Mouse (Mus musculus): Measurements from ENCODE around the gene Fars2. TPM values are rescaled to one million over a fixed set of nuclear protein-coding genes. Genes with fewer than 3 reads are reported as not detected.

Gene Fars2
- polyA plus RNA-seq, 1 experiment from 2014 or later: 68.1 TPM

DNA sequence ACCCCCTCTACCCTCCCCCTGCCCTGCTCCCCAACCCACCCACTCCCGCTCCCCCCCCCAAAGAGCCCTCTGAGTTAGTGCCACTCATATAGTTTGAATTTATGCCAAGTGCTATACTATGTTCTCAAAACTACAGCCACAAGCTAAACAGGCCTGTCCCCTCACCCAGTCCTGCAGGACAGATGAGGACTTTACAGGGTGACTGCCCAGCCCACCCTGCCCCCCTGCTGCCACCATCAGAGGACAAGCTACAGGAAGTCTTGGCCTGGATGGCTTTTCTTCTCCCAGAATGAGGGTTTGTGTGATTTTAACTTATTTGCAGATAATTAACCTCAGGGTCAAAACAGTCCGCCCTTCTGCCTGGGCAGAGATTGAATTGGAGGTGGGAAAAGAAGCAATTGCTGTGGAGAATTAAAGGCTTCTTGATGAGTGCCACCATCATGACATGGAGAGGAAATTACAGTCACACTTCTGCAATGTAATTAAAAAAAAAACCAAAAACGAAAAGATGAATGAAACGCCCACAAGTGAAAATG, 383.2 kb downstream of the Fars2 start:
- WGBS: 79% methylated on average over 4 of the region's 4 CpGs

GRCm38 (mm10) chr13:36503551-36503950, 386.3 kb downstream of the Fars2 start:
- WGBS: 31% methylated on average over 3 of the region's 3 CpGs
- H3K36me3 ChIP-seq (ENCODE audit: control insufficient read depth, insufficient read depth, low read length): no peaks in the 10 kb centered on the region
- H3K4me3 ChIP-seq (ENCODE audit: control insufficient read depth in 1 of 2, insufficient read depth in 1 of 2, low read depth in 1 of 2, low read length in 2 of 2): no peak overlapping the region
- H3K27ac ChIP-seq (replicated peaks in 1 of 2; ENCODE audit: control insufficient read depth in 1 of 2, insufficient read depth in 1 of 2, low read depth in 2 of 2, low read length in 2 of 2): no peak overlapping the region
- peaks cover 4 to 17% of the 10 kb centered on the region in 2 experiments; a peak in 3 of 4 replicates for H3K4me1 ChIP-seq (ENCODE audit: control insufficient read depth in 2 of 2, insufficient read depth in 2 of 2, low read length in 2 of 2)
- no peaks in the 10 kb centered on the region for H3K27me3 ChIP-seq (ENCODE audit: control insufficient read depth, insufficient read depth, low read length)
- H3K9ac ChIP-seq (ENCODE audit: low read length): no peak overlapping the region
- no peak for ATAC-seq (ENCODE audit: insufficient number of reproducible peaks, insufficient read depth, low FRiP score, low read depth)
- H3K9me3 ChIP-seq (ENCODE audit: control insufficient read depth, low read length): no peaks in the 10 kb centered on the region
- H3K4me2 ChIP-seq (ENCODE audit: low read length): no peak overlapping the region

More for the DNA sequence above, 383.2 kb downstream of the Fars2 start:
- ATAC-seq (ENCODE audit: insufficient number of reproducible peaks, insufficient read depth, low FRiP score, low read depth): no peak
- H3K4me3 ChIP-seq (ENCODE audit: control insufficient read depth in 1 of 2, insufficient read depth in 1 of 2, low read depth in 1 of 2, low read length in 2 of 2): no peak overlapping the region
- H3K27ac ChIP-seq (replicated peaks in 1 of 2; ENCODE audit: control insufficient read depth in 1 of 2, insufficient read depth in 1 of 2, low read depth in 2 of 2, low read length in 2 of 2): no peak overlapping the region
- peaks cover 2 to 8% of the 10 kb centered on the region in 2 experiments; a peak in 3 of 4 replicates for H3K4me1 ChIP-seq (ENCODE audit: control insufficient read depth in 2 of 2, insufficient read depth in 2 of 2, low read length in 2 of 2)
- no peak overlapping the region for H3K9ac ChIP-seq (ENCODE audit: low read length)
- peaks cover 3% of the 10 kb centered on the region; the same call in 1 of the 2 replicates for H3K9me3 ChIP-seq (ENCODE audit: control insufficient read depth, low read length)
- no peaks in the 10 kb centered on the region for H3K36me3 ChIP-seq (ENCODE audit: control insufficient read depth, insufficient read depth, low read length)
- no peak overlapping the region for H3K4me2 ChIP-seq (ENCODE audit: low read length)
- no peaks in the 10 kb centered on the region for H3K27me3 ChIP-seq (ENCODE audit: control insufficient read depth, insufficient read depth, low read length)

DNA sequence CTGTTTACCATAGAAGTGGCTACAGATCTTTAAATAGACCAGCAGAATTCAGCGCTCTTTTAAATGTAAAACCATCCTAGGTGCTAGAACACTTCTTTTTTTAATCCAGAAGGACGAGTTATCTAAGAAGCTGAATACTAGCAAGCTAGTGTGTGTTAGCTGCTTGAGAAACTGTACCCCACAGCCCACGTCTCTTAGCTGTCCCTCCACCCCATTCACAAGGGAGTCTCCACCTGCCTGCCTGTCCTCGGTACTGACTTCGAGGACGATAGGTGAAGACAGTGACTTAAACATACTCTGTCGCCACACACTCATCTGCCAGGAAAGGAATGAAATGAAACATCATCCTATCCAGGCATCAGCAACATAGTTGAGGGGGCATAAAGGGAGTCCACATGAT, 386.8 kb downstream of the Fars2 start:
- Histone ChIP-seq H3K9ac (ENCODE audit: low read length) (no peak overlapping the region), H3K27ac (replicated peaks in 1 of 2; ENCODE audit: control insufficient read depth in 1 of 2, insufficient read depth in 1 of 2, low read depth in 2 of 2, low read length in 2 of 2) (no peak overlapping the region), H3K4me2 (ENCODE audit: low read length) (no peak overlapping the region), H3K36me3 (ENCODE audit: control insufficient read depth, insufficient read depth, low read length) (no peaks in the 10 kb centered on the region), H3K4me1 (ENCODE audit: control insufficient read depth in 2 of 2, insufficient read depth in 2 of 2, low read length in 2 of 2) (peaks cover 4 to 17% of the 10 kb centered on the region in 2 experiments; a peak in 3 of 4 replicates), H3K4me3 (ENCODE audit: control insufficient read depth in 1 of 2, insufficient read depth in 1 of 2, low read depth in 1 of 2, low read length in 2 of 2) (no peak overlapping the region), H3K27me3 (ENCODE audit: control insufficient read depth, insufficient read depth, low read length) (no peaks in the 10 kb centered on the region), H3K9me3 (ENCODE audit: control insufficient read depth, low read length) (no peaks in the 10 kb centered on the region)
- ATAC-seq (ENCODE audit: insufficient number of reproducible peaks, insufficient read depth, low FRiP score, low read depth): no peak
- WGBS: 61% methylated on average over 7 of the region's 7 CpGs

DNA sequence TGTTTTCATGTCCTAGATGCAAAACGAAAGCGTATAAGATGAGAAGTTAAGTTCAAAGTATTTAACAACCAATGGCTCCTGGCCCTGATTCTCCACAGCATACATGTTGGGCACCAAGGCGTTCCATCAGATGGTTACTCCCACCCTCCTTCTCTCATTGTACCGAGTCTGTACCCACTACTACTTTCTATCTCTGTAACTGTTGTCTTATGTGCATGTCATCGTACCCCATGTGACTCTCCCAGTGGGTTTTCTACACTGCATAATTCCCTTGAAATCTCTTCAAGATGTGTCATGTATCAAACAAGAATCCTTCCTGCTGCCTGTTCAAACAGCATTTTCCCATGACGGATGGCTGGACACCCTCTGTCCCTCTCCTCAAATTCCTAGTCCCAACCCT, 388.5 kb downstream of the Fars2 start:
- Histone ChIP-seq H3K4me1 (ENCODE audit: control insufficient read depth in 2 of 2, insufficient read depth in 2 of 2, low read length in 2 of 2) (peaks cover 4 to 17% of the 10 kb centered on the region in 2 experiments; a peak in 3 of 4 replicates), H3K9me3 (ENCODE audit: control insufficient read depth, low read length) (no peaks in the 10 kb centered on the region), H3K36me3 (ENCODE audit: control insufficient read depth, insufficient read depth, low read length) (no peaks in the 10 kb centered on the region), H3K9ac (ENCODE audit: low read length) (no peak overlapping the region), H3K27me3 (ENCODE audit: control insufficient read depth, insufficient read depth, low read length) (no peaks in the 10 kb centered on the region), H3K4me3 (ENCODE audit: control insufficient read depth in 1 of 2, insufficient read depth in 1 of 2, low read depth in 1 of 2, low read length in 2 of 2) (no peak overlapping the region), H3K27ac (replicated peaks in 1 of 2; ENCODE audit: control insufficient read depth in 1 of 2, insufficient read depth in 1 of 2, low read depth in 2 of 2, low read length in 2 of 2) (no peak overlapping the region), H3K4me2 (ENCODE audit: low read length) (no peak overlapping the region)
- WGBS: 85% methylated on average over 6 of the region's 6 CpGs
- no peak for ATAC-seq (ENCODE audit: insufficient number of reproducible peaks, insufficient read depth, low FRiP score, low read depth)

DNA sequence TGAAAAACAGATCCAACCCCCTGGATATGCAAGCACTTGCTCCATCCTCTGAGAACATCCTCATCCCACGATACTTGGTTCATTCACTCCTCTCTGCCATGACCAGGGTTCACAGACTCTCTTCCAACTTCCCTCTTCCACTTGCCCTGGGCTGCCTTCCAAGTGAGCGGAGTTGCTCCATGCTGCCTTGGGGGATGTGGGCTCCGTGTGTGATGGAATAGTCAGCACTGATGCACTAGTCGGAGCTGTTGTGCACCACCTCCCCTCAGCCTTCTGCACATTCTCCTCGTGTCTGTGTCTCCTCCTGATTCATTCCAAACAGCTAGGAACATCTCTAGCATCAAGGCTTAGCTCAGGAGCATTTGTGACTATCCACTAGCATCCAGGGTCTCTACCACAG, 389.1 kb downstream of the Fars2 start:
- Histone ChIP-seq H3K9me3 (ENCODE audit: control insufficient read depth, low read length) (no peaks in the 10 kb centered on the region), H3K36me3 (ENCODE audit: control insufficient read depth, insufficient read depth, low read length) (no peaks in the 10 kb centered on the region), H3K27me3 (ENCODE audit: control insufficient read depth, insufficient read depth, low read length) (no peaks in the 10 kb centered on the region), H3K4me3 (ENCODE audit: control insufficient read depth in 1 of 2, insufficient read depth in 1 of 2, low read depth in 1 of 2, low read length in 2 of 2) (no peak overlapping the region), H3K9ac (ENCODE audit: low read length) (no peak overlapping the region), H3K27ac (replicated peaks in 1 of 2; ENCODE audit: control insufficient read depth in 1 of 2, insufficient read depth in 1 of 2, low read depth in 2 of 2, low read length in 2 of 2) (no peak overlapping the region), H3K4me1 (ENCODE audit: control insufficient read depth in 2 of 2, insufficient read depth in 2 of 2, low read length in 2 of 2) (peaks cover 4 to 17% of the 10 kb centered on the region in 2 experiments; a peak in 3 of 4 replicates), H3K4me2 (ENCODE audit: low read length) (no peak overlapping the region)
- ATAC-seq (ENCODE audit: insufficient number of reproducible peaks, insufficient read depth, low FRiP score, low read depth): no peak
- WGBS: 55% methylated on average over 5 of the region's 5 CpGs

DNA sequence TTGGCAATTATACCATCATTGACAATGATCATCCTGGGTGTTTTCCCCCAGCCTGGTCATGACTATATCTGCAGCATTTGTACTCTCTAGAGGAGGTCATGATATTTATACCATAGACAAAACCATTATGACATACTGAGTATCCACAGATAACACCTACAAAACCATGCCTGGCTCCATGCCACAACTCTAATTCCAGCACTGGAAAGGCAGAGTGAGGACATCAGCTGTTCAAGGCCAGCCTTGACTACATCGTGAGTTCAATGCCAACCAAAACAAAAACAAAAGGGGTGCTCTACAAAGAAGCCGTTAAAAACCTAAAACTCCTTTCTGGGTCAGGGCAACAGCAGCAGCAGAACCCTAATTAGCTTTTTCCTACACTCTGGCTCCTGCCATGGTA, 392.9 kb downstream of the Fars2 start:
- Histone ChIP-seq H3K4me2 (ENCODE audit: low read length) (no peak overlapping the region), H3K9me3 (ENCODE audit: control insufficient read depth, low read length) (no peaks in the 10 kb centered on the region), H3K36me3 (ENCODE audit: control insufficient read depth, insufficient read depth, low read length) (no peaks in the 10 kb centered on the region), H3K27ac (replicated peaks in 1 of 2; ENCODE audit: control insufficient read depth in 1 of 2, insufficient read depth in 1 of 2, low read depth in 2 of 2, low read length in 2 of 2) (no peak overlapping the region), H3K4me3 (ENCODE audit: control insufficient read depth in 1 of 2, insufficient read depth in 1 of 2, low read depth in 1 of 2, low read length in 2 of 2) (no peak overlapping the region), H3K4me1 (ENCODE audit: control insufficient read depth in 2 of 2, insufficient read depth in 2 of 2, low read length in 2 of 2) (peaks cover 3 to 9% of the 10 kb centered on the region in 2 experiments; a peak in 2 of 4 replicates), H3K9ac (ENCODE audit: low read length) (no peak overlapping the region), H3K27me3 (ENCODE audit: control insufficient read depth, insufficient read depth, low read length) (no peaks in the 10 kb centered on the region)
- 54% methylated on average over 2 of the region's 2 CpGs for WGBS
- ATAC-seq (ENCODE audit: insufficient number of reproducible peaks, insufficient read depth, low FRiP score, low read depth): no peak

DNA sequence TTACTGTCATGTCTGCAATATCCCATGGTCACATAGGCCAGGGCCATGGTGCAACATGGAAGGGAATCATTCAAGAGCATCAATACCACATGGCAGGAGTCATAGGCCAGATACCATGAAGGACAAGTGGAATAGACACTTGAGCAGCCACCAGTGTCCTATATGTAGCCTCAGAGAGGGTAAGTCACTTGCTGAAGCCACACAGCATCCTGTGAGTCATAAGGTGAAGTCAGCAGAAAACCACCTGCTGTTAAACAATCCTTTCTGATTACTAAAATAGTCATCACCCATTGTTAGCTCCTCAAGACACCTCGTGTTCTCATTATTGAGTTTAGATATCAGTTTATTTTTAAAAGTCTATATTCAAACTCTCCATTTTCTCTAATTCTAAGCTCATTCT, 395.9 kb downstream of the Fars2 start:
- no peaks in the 10 kb centered on the region for H3K36me3 ChIP-seq (ENCODE audit: control insufficient read depth, insufficient read depth, low read length)
- no peak overlapping the region for H3K9ac ChIP-seq (ENCODE audit: low read length)
- 83% methylated on average over 1 of the region's 1 CpGs for WGBS
- no peak for ATAC-seq (ENCODE audit: insufficient number of reproducible peaks, insufficient read depth, low FRiP score, low read depth)
- H3K27ac ChIP-seq (replicated peaks in 1 of 2; ENCODE audit: control insufficient read depth in 1 of 2, insufficient read depth in 1 of 2, low read depth in 2 of 2, low read length in 2 of 2): no peak overlapping the region
- H3K4me2 ChIP-seq (ENCODE audit: low read length): no peak overlapping the region
- no peaks in the 10 kb centered on the region; a peak in 1 of 4 replicates for H3K4me1 ChIP-seq (ENCODE audit: control insufficient read depth in 2 of 2, insufficient read depth in 2 of 2, low read length in 2 of 2)
- no peaks in the 10 kb centered on the region for H3K9me3 ChIP-seq (ENCODE audit: control insufficient read depth, low read length)
- no peak overlapping the region for H3K4me3 ChIP-seq (ENCODE audit: control insufficient read depth in 1 of 2, insufficient read depth in 1 of 2, low read depth in 1 of 2, low read length in 2 of 2)
- no peaks in the 10 kb centered on the region for H3K27me3 ChIP-seq (ENCODE audit: control insufficient read depth, insufficient read depth, low read length)

- H3K4me2 ChIP-seq (ENCODE audit: low read length): no peak overlapping the region
- no peak overlapping the region for H3K9ac ChIP-seq (ENCODE audit: low read length)
- ATAC-seq (ENCODE audit: insufficient number of reproducible peaks, insufficient read depth, low FRiP score, low read depth): no peak
- no peaks in the 10 kb centered on the region for H3K36me3 ChIP-seq (ENCODE audit: control insufficient read depth, insufficient read depth, low read length)
- no peak overlapping the region for H3K4me3 ChIP-seq (ENCODE audit: control insufficient read depth in 1 of 2, insufficient read depth in 1 of 2, low read depth in 1 of 2, low read length in 2 of 2)
- peaks cover 2 to 4% of the 10 kb centered on the region in 2 experiments; a peak in 2 of 4 replicates for H3K4me1 ChIP-seq (ENCODE audit: control insufficient read depth in 2 of 2, insufficient read depth in 2 of 2, low read length in 2 of 2)
- no peak overlapping the region for H3K27ac ChIP-seq (replicated peaks in 1 of 2; ENCODE audit: control insufficient read depth in 1 of 2, insufficient read depth in 1 of 2, low read depth in 2 of 2, low read length in 2 of 2)
- 58% methylated on average over 9 of the region's 9 CpGs for WGBS
- H3K9me3 ChIP-seq (ENCODE audit: control insufficient read depth, low read length): no peaks in the 10 kb centered on the region
- no peaks in the 10 kb centered on the region for H3K27me3 ChIP-seq (ENCODE audit: control insufficient read depth, insufficient read depth, low read length)
Observed at GRCm38 (mm10) chr13:36518144-36518571, 400.9 kb downstream of the Fars2 start.
